Mouse (Mus musculus) sigmoid colon, adult 10 weeks (tissue): ENCODE measurements around the gene Dmrt1. TPM values are rescaled to one million over a fixed set of nuclear protein-coding genes. Genes with fewer than 3 reads are reported as not detected.

Source experiments
- polyA plus RNA-seq: library from polyadenylated mRNA; stranded (reverse); fragments of 350-450 nt; fragmentation: Illumina TruSeq; extraction: RNeasy Lipid Tissue Mini Kit (QIAGEN cat#74804); gene quantifications from one replicate; pipeline ENCODE4 v1.2.3, GENCODE M21; 2014; ENCODE audit warnings: low read depth, low replicate concordance

Gene Dmrt1
- not detected for polyA plus RNA-seq

DNA sequence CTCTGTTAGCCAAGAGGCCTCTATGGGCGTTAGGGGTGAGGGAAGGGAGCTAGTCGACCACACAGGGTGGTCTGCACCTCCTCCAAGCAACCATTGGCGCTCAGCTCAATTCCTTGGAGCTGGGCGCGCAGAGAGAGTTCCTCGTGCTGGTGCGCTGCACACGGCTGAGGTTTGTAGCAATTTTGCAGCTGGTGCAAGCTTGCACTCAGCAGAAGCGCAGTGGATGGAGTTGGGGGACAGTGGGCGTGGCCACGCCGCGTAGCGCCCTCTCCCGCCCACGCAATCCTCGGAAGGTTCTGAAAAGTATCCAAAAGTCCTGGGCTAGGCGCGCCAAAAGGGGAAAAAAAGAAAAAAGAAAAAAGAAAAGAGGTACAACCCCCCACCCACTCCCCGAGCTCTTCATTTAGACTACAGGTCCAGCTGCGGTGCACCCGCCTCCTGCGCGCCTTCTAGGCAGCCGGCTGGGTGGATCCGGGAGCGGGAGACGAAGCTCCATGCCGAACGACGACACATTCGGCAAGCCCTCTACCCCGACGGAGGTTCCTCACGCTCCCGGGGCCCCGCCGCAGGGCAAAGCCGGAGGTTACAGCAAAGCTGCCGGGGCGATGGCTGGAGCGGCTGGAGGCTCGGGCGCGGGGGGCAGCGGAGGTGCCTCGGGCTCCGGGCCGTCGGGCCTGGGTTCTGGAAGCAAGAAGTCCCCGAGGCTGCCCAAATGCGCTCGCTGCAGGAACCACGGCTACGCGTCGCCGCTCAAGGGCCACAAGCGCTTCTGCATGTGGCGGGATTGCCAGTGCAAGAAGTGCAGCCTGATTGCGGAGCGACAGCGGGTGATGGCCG, at the start of gene Dmrt1:
TSS of gene Dmrt1 (plus strand) at position 259 of the 837 bp plus-strand sequence.

DNA sequence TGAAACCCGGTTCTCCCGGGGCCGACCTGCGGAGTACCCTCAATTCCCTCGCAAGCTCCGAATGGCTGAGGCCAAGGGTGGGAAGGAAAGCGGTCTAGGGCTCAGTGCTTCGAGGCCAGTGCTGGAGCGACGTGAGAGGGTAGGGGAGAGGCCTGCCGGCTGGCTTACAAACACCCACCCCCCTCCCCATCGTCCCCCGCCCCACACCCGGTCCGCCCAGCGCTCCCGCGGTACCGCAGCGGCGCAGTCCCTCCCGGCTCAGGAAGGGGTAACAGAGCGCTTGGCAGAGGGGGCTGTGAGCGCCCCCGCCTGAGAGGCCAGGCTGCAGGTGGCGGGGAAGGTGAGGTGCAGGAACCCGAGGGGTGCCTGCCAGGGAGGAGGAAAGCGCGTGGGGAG, 104.6 kb downstream of the Dmrt1 start, which contains the start of gene Dmrt3:
TSS of gene Dmrt3 (plus strand) at position 287 of the 396 bp plus-strand sequence.

Other genes starting within 250 kb of the Dmrt1 start
- gene Dmrt3, start 104.7 kb downstream of the Dmrt1 start, polyA plus RNA-seq: not detected
- gene Dmrt2, start 166.8 kb downstream of the Dmrt1 start, polyA plus RNA-seq: not detected